ENCODE assay signal across 8 mouse cellular contexts in genomic region chrX:20291282-20292039, GRCm38 (mm10). TPM values are rescaled to one million over a fixed set of nuclear protein-coding genes. Genes with fewer than 3 reads are reported as not detected.
DNase-seq lines count a peak whose midpoint lies in the region; ATAC-seq lines count a peak whose summit lies in the region.

TSS of gene Slc9a7 (minus strand) at chrX:20291807.

- no peaks in the 10 kb centered on the region for H3K9me3 ChIP-seq in hindbrain, embryonic 12.5 days (replicated peaks)

- H3K4me1 ChIP-seq in hindbrain, embryonic 12.5 days, result no peaks in the 10 kb centered on the region

- peak; percentile 26 for DNase-seq in ES-CJ7 (ENCODE audit: low read depth, low spot score)
- peak; percentile 86 for DNase-seq in cerebellum, adult 9-11 months
- DNase-seq in frontal cortex, postnatal 25 days (ENCODE audit: low spot score in 2 of 2), result peak; percentile 37 to 44
- peak; percentile 50 to 54 for DNase-seq in layer of hippocampus, postnatal 14 days (ENCODE audit: low spot score in 2 of 2)
- DNase-seq in lung, postnatal 10 days, result peak; percentile 41
- peak; percentile 26 for DNase-seq in ovary, postnatal 14 days (ENCODE audit: low spot score)
- DNase-seq in thymus, postnatal 10 days (ENCODE audit: low spot score in 2 of 2), result peak; percentile 32 to 41

- peak within 1 kb of the TSS; percentile 30 for H3K27ac ChIP-seq in hindbrain, embryonic 12.5 days

- peak within 1 kb of the TSS; percentile 65 for H3K9ac ChIP-seq in hindbrain, embryonic 12.5 days

- H3K4me2 ChIP-seq in hindbrain, embryonic 12.5 days (replicated peaks), result peak within 1 kb of the TSS; percentile 52

- no peaks in the 10 kb centered on the region for H3K27me3 ChIP-seq in hindbrain, embryonic 12.5 days

- H3K36me3 ChIP-seq in hindbrain, embryonic 12.5 days, result no peaks in the 10 kb centered on the region

- peak within 1 kb of the TSS; percentile 58 for H3K4me3 ChIP-seq in hindbrain, embryonic 12.5 days

- peak; percentile 88 for ATAC-seq in hindbrain, embryonic 12.5 days (ENCODE audit: low FRiP score)

- WGBS in hindbrain, embryonic 12.5 days, result 13% methylated on average over 53 of the region's 65 CpGs

RNA-seq across cellular contexts. Expression of gene Slc9a7, which starts in this region (rescaled TPM):
- 2.5 and 4.0 TPM in 2 replicates for polyA plus RNA-seq in hindbrain, embryonic 12.5 days (2016; fragmentation: Nextera tagmentation; extraction: Ambion mirVana)
- total RNA-seq in layer of hippocampus, postnatal 14 days (2021), result 10 to 100 TPM; 66.5 to 68.3 TPM

Comparison
In these comparisons a context has a peak if more than half of its experiments do, and no peak if none do; other contexts are left out.
1. Peak in every context shown above with its lines: DNase-seq, ATAC-seq, H3K4me3 ChIP-seq and H3K27ac ChIP-seq.
2. DNase-seq: peak in every context shown above with its lines; median percentile 86 in cerebellum, adult 9-11 months; 52 in layer of hippocampus, postnatal 14 days; 41 in lung, postnatal 10 days; 40 in frontal cortex, postnatal 25 days; 36 in thymus, postnatal 10 days; 26 in ES-CJ7; 26 in ovary, postnatal 14 days.